Mouse (Mus musculus) cerebellum, postnatal 14 days (tissue): ENCODE measurements around the gene Prkar2a.

ENCODE experiments used
- DNase-seq, 2 experiments: peaks; one replicate each; pipeline ENCODE4 v3.0.0; 2021; ENCODE audit warnings: mixed read lengths in 2 of 2

Gene Prkar2a

DNA sequence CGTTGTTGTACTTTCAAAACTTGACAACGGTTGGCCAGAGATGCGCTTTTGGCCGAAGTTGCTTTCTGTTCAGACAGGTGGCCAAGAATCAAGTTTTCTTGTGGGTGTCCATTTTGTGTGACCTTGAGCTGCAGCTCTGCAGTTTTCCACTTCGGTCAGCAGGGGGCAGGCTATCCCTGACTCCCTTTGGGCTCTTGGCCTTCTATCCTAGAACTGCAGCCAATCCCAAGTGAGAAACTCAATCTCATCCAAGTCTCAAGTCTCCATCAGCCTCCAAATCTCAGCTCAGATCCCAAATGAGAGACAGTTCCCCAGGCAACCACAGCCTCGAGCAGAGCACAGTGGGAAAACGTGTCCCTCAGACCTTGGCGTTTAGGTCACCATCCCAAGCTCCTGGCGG, 64.2 kb downstream of the Prkar2a start:
- peak; percentile 87 to 88 for DNase-seq

DNA sequence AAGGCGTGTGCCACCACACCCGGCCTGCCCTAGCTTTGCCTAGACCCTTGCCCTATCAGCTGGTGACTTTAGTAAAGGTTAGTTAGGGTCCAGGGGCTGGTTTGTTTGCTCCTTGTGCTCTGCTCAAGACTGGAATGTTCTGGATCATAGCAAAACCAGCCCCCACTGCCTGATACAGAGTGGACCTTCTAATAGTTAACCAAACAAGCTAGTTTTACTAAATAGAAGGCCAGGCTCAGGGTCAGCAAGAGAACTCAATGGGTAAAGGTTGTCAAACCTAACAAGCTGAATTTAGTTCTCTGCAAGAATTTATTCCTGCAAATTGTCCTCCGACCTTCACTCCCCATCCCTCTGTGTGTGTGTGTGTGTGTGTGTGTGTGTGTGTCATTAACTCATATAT, 64.9 kb downstream of the Prkar2a start:
- DNase-seq = no peak

DNA sequence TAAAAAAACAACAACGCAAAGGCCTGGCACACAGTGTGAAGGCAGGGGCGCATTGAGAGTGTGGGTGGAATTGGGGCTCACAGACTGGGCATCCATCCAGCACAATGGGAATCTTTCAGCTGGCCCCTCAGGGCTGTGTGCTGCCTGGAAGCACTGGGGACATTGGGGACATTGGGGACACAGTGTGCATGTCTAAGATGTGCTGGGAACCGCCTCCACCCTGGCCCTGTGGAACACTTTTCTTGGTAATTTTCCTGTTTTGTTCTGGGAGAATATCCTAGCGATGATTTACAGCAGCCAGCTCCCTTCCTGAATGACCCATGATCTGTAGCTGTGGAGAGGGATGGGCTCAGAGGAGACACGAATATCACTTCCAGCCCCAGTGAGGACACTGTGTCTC, 65.3 kb downstream of the Prkar2a start:
- DNase-seq = peak in 1 of 2 experiments; percentile 32

DNA sequence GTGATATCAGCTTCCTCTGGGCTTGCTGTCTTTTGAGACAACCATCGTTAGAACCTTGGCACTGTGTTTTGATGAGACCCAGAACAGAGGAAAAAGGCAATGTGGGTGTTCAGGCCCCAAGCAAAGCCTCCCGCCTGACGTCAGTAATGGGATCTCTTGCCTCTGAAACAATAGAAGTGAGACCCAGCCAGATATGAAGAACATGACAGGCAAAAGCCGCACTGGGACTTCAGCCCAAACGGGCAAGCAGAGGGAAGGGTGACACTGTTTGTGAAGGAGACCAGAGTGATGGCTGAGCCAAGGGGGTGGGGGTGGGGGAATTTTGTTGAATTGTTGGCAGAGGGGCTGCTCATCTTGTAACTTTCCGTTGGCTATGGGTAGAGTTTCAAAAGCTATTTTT, 68.3 kb downstream of the Prkar2a start:
- no peak for DNase-seq

DNA sequence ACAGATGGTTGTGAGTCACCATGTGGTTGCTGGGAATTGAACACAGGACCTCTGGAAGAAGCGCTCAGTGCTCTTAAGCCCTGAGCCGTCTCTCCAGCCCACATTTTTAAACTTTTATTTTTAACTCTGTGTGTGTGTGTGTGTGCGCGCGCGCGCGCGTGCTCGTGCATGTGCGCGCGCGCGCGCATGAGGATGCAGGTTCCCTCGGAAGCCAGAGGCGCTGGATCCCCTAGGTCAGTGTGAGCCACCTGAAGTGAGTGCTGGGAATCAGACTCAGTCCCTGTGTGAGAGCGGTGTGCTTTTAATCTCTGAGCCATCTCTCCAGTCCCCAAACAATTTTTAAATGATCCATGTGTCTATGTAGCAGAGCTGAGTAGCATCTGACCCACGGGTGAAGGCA, 70.0 kb downstream of the Prkar2a start:
- no peak for DNase-seq

DNA sequence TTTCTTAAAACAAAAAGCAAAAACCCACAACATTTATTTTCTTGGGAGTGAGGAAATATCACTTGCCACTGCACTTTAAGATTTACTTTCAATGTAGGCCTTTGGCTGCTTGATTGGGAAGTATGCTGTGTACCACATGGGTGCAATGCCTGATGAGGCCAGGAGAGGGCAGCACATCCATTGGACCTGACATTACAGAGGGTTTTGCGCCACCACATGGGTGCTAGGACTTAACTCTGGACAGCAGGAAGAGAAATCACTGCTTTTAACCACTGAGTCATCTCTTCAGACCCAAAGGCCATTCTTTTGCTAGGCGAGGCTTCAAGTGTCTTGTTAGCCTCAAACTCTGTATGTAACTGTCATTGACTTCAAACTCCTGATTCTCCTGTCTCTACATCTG, 70.7 kb downstream of the Prkar2a start:
- DNase-seq = peak; percentile 56 to 76

DNA sequence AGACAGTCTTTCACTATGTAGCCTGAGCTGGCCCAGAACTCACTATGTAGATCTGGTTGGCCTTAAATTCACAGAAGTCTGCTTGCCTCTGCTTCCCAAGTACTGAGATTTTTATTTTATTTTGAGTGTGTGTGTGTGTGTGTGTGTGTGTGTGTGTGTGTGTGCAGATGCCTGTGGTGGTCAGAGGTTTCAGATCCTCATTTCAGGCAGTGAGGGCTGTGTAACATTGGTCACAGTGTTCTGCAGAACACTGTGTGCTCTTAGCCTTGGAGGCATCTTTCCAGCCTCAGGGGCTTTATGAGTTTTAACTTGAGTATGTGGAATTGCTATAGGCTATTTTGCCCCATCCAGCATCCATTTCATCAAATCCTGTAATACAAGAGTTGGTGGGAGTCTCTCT, 72.4 kb downstream of the Prkar2a start:
- DNase-seq = no peak

DNA sequence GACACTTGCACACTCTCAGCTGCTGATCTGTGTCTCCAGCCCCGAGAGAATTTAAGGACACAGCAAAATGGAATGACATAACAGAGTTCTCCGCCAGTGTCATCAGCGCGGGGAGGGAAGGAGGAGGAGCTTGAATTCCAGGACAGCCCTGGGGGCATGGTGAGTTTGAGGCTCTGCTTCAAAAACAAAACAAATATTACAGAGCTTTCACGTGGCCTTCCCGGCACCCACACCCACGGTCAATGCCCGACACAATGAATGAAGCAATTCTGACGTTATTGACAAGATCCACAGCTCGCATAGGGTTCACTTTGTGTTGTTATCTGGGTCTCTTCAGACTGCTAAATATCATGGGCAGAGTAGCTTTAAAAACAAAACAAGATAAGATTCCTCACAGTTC, 75.9 kb downstream of the Prkar2a start:
- no peak for DNase-seq

DNA sequence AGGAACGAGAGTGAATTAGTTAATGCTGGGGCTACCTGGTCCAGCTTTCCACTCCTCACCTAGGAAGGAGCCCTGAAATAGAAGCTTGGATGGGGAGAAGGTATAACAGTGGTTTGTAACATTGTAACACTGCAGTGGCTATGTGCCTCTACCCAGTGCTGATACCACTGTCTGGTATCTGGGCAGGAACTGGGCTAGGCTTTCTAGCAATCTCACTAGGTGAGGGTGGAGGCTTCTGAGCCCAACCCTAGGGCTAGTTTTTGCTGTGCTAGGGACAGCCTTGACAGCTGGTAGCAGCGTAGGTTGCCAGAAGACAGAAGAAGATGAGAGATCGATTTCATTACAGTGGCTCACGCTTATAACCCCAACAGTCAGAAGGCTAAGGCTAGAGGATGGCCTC, 87.5 kb downstream of the Prkar2a start:
- DNase-seq = no peak

DNA sequence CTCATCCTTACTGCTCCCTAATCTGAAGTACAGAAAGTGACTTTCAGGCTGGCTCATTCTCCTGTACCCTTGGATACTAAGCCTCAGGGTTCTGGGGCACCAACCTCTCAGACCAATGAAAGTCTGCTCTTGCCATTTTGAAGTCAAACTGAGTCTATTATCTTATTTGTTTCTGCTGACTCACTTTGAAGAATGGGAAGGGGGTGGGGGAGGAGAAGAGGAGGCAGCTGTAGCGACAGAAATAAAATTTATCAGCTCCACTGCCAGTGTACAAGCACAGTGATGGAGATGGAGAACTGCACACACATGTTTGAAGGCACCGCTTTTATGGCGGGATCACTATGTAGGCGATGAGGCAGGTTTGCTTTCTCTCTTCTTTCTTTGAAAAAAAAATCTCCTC, 88.2 kb downstream of the Prkar2a start:
- no peak for DNase-seq

DNA sequence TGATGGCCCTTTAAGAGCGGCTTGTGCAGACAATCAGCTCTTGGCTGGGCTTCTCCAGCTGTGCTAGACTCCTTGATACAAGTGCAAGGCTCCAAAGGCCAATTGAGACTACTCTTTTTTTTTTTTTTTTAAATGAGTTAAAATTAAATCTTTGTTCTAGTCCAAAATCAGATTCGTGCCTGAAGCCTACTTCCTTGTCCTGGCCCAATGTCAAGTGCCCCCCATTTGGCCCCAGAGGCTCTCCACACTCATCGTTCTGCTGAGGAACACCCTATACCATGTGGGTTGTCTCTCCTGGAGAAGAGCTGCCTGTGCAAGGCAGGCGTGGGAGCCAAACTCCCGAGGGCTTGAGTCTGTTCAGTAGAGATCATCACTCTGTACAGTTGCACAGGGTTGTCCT, 91.8 kb downstream of the Prkar2a start:
- no peak for DNase-seq

DNA sequence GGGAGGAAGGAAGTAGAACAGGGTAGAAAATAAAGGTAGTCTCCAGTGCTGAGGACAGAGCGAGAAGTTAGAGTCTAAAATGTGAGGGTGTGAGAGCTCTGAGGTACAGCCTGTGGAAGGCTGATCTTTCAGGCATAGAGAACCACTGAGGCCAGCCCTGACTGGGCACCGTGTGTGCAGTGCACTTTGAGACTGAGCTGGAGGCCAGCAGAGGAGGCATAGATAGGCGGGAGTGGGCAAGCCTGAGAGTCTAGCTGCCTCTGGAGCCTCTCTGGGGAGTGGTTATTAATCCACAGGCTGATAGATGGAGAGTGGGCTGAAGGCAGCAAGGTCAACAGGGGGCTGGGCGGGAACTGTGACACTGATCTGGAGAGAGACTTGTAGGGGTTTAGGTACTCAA, 92.8 kb downstream of the Prkar2a start:
- DNase-seq = no peak

DNA sequence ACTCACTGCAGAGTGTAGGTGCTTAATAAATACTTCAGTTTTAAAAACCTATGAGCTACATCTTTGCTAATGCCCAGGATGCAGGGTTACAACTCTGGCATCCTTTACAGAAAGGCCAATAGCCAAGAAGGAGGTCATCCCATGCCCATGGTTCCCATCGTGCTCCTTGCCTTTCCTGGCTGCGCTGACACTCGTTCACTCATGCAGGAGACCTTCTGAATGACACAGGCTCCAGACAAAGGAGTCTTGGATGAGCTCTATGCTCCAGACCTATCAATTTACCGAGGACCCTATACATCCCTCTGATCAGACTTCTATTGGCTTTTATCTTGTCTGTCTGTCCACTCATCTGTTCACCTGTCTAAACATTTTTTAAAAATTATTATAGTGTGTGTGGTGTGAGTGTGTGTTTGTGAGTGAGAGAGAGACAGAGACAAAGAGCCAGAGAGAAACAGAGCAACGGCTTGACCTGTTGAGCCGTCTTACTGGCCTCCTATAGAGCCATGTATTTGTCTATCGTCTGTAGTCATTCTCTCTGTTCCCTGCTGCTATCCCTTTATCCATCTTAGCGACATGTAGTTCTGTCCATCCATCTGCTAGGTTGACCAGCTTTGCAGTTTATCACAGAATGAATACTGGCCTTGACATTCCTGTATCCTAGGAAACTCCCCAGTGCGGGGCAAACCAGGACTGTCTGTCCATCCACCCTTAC, 93.9 kb downstream of the Prkar2a start:
- DNase-seq = peak; percentile 44 to 65

DNA sequence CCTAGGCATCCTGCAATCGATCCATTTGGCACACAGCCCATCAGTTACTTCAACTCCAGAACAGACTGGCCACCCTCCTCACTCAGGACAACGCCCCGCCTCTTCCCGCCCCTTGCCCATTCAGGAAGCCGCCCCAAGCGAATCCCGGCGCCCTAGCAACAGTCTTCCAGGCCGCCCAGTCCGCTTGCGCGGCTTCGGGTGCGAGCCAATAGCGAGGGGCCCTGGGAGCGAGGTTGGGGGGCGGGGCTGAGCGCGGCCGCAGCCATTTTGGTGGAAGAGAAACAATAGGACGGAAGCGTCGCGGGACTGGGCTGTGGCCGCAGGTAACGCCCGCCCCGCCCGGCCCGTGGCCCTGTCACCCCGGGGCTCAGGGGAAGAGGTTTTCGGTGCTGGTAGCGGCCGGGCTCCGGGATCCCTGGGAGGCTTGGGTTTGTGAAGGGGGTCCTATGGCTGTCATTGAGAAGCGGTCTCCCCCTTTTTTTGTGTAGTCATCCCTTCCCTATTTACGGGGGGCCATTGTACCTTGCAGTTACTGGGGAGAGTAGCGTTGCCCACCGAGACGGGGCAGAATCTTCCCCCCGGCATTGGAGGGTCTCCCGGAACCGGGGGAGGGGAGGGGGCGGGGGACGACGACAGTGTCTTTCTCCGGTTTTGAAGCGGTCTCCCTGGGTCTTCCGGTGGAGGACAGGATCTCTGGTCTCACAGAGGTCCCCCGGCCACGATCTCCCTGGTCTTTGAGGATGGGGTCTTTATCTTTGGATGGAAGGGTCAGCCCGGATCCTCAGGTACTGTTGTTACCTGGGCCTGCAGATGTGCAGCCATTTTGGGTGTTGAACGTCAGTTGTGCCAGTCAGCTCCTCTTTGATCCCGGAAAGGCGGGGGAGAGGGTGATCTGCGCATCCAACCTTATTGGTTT, 94.7 kb downstream of the Prkar2a start, which contains the start of gene Ip6k2:
Ip6k2 (plus strand) TSS at position 249 of the 916 bp plus-strand sequence.
- peak; percentile 98 to 99 for DNase-seq

DNA sequence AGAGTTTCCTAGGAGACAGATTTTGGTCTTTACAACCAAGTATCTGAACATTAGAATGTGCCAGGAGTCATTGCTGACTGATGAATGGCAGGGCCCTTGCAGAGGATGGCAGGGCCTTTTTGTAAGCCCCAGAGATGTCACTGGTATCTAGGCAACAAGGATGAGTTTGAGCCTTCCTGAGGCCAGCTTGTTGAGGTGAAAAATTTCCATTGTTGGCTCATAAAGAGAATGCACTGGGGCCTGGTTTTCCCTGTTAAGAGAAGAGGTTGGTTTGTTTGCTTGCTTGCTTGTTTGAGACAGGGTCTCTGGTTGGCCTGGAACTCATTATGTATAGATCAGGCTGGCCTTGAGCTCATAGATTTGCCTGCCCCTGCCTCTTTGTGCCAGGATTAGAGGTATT, 96.3 kb downstream of the Prkar2a start:
- no peak for DNase-seq

DNA sequence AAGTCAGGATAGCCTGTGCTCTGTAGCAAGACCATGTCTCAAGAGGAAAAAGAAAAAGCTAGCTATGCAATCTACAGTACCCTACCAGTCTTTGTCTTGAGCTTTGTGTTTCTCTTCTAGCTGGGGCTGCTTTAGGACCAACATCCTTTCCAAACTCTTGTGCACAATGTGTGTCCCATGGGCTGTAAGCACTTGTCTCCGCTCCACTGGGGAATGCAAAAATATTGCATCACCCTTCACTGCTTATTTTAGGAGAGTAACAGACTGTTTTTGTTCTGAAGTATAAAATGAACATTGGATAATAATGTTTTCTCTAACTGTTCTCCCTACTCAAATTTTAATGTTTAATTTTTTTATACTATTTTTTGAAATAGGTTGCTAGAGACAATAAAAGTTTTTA, 97.4 kb downstream of the Prkar2a start:
- no peak for DNase-seq

DNA sequence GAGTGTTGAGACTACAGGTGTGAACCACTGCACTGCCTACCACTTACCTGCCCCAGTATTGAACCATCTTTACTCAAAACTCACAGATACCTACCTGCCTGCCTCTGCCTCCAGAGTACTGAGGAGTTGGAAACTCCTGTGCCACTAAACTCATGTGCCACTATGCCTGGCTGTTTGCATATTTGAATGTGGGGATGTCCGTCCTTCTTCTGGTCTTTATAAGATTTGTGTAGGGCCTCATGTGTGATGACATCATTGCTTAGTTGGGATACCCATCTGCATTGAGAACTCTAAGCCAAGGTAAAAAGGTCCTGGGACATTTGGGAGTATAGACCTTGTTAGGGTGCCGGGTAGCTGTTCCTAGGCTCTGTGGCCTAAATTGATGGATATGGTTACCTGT, 98.0 kb downstream of the Prkar2a start:
- no peak for DNase-seq

DNA sequence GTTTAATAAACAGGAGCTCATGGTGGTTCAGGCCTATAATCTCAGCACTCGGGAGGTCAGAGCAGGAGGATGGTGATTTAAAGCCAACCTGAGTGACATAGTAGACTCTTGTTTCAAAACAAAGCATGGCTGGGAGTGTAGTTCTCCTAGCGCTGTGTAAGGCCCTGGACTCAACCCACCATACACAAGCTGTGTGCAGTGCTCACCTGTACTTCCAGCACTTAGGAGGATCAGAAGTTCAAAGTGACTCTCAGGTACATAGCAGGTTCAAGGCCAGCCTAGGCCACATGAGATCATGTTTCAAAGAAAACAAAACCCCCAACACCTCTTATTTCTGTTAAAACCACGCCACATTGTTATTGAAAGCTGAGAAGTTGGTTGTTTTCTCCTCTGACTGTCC, 99.6 kb downstream of the Prkar2a start:
- DNase-seq = no peak

DNA sequence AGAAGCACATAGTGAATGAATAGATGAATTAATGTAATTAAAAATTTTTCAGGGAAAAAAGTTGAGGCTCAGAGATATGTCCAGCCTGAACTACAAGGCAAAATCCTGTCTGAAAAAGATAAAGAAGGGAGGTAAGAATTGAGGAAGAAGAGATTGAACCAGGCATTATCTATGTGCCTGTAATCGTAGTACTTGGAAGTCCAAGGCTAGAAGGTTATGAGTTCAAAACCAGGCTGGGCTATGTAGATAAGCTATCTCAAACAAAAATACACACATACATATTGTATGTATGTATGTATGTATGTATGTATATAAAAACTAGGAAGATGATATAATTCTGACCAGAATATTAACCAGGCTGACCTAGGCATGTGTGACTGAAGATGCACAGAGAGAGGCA, 103.2 kb downstream of the Prkar2a start:
- no peak for DNase-seq

DNA sequence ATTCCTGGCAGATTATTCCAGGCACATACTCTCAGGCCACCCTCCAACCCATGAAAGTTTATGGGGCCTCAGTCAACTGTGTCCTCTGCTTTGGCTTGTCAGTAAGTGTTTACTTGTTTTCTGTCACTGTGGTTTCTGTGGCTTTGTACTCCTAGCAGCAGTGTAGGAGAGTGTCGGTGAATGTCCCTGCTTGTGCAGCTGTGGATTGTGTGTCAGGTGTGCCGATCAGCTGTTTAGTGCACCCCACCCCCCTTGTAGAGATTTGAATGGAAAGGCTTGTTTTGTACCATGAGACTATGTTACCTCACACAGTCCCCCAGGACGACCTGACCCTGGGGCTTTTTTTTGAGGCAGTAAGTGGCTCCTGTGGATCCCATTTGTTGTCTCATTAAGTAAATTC, 103.6 kb downstream of the Prkar2a start:
- no peak for DNase-seq

DNA sequence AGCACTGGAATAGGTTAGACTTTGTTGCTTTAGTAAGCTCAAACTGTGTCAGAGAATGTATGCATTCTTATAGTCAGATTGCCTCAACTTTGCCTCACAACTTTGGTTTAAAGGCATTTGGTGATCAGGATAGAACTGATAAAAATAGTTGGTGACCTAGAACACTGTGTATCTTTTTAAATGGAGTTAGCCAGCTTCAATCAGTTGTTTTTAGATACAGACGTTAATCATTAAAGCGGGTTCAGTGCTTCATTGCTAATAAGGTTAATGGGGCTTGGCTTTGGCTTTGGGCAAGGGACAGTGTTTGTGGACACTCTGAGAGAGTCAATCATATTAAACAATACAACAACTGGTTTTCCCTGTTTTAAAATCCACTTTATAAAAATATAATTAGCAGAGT, 106.2 kb downstream of the Prkar2a start:
- DNase-seq = no peak

DNA sequence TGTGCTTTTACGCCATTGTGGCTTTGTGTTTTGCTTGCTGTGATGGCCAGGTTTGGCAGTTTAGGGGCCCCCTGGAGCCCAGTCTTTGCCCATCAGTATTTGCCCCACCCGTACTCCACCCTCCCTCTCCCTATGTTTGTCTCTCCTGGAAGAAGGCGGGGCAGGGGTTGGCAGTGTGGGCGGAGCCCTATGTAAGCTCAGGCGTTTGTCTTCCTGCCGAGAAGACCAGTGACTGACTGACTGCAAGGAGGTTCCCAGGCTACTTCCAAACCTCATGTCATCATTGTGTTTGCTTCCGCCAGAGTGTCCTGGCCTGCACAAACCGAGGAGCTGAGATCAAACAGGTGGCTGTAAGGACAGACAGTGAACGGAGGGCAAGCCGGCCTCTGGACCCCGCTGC, 106.6 kb downstream of the Prkar2a start:
- DNase-seq = peak in 1 of 2 experiments; percentile 37

DNA sequence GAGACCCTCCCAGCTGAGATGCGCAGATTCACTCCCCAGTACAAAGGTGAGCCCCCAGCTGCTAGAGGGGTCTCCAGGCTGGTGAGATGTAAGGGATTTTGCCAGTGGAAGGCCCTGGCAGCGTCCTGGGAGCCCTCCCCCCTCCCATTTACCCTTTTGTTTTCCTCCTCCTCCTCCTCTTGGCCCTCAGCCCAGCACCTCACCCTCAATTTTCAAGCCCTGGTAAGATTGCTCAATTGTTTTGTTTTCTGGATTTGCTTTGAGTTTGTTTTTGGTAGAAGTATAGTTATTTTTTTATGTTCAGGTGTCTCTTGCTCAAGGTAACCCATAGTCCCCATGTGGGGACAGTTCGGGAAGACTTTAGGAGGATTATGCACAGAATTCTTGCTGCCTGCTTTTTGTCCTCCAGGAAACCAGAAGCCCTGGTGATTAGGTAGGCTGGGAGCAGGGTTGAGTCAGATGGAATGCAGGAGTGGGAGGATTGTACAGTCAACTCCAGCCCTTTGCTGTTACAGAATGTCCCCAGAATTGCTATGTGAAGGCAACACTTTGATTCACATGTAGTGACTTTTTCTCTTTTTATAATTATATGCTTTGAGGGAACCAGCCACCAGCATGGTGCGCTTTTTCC, 107.4 kb downstream of the Prkar2a start:
- no peak for DNase-seq

DNA sequence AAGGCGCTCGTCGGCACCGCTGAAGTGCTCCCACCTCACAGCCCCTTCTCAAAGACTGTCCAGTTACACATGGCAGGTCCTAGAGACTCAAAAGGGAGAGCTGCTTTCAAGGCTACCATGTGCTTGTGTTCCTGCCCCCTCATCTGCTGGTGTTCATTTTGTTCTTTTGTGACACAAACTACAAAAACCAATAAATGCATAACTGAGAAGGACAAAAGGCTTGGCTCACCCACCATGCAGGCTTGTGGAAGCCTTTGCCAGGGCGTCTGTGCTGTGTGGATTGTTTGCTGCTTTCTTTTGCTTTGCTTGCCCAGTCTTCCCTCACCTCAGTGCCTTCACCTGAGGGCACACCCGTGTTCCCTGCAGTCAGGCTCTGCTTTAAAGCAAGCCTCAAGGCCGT, 108.4 kb downstream of the Prkar2a start:
- no peak for DNase-seq
